Mouse (Mus musculus): ENCODE measurements around the gene Rxrb. TPM values are rescaled to one million over a fixed set of nuclear protein-coding genes. Genes with fewer than 3 reads are reported as not detected.

The Rxrb gene
- polyA plus RNA-seq, 2 experiments = 29.2 to 83.2 TPM

DNA sequence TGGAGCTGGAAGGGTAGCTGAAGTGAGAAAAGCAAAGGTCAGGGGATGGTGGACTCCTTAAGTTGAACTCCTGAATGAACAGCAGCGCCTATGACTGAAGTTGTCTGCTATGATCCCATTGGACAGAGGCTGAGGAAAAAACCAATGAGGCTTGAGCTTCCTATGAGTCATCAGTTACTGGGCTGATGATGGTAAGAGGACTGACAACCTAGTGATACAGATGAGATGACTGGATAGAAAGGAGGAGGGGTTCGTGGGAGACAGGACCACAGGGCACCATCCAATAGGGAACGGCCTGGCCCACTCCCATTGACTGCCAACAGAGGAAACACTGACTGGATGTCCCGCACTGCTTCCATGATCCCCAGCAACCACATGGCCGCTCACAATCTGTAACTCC lies 48.0 kb downstream of the Rxrb start:
- H3K9me3 ChIP-seq (ENCODE audit: control insufficient read depth, low read length) = no peaks in the 10 kb centered on the region
- DNase-seq (ENCODE audit: low spot score) (peak; percentile 68), ATAC-seq (ENCODE audit: low FRiP score, low read depth) (peak; percentile 76; the same call in 1 of the 2 replicates)
- H3K4me3 ChIP-seq (replicated peaks; ENCODE audit: low read length) = no peak overlapping the region
- H3K27ac ChIP-seq (replicated peaks; ENCODE audit: low read depth, low read length) = no peak overlapping the region
- H3K4me2 ChIP-seq (replicated peaks; ENCODE audit: low read depth, low read length, severe bottlenecking) = no peak overlapping the region
- peaks cover 19% of the 10 kb centered on the region for H3K27me3 ChIP-seq (ENCODE audit: control insufficient read depth, insufficient read depth, low read length)
- no peaks in the 10 kb centered on the region for H3K36me3 ChIP-seq (ENCODE audit: control insufficient read depth, insufficient read depth, low read length)
- no peak overlapping the region for H3K9ac ChIP-seq (ENCODE audit: low read depth, low read length, severe bottlenecking)
- H3K4me1 ChIP-seq (ENCODE audit: control insufficient read depth, insufficient read depth, low read length) = no peaks in the 10 kb centered on the region; the same call in 1 of the 2 replicates
- 23% methylated on average over 5 of the region's 5 CpGs for WGBS
- TF ChIP-seq POLR2A (IDR thresholded peaks at IDR 0.05; ENCODE audit: borderline replicate concordance, extremely low read depth, insufficient read depth, insufficient read length) = no peak

- no peak overlapping the region for H3K4me2 ChIP-seq (replicated peaks; ENCODE audit: low read depth, low read length, severe bottlenecking)
- peak overlapping the region; percentile 4; the same call in 1 of the 2 replicates for H3K9ac ChIP-seq (ENCODE audit: low read depth, low read length, severe bottlenecking)
- DNase-seq (ENCODE audit: low spot score) (no peak), ATAC-seq (ENCODE audit: low FRiP score, low read depth) (no peak)
- H3K36me3 ChIP-seq (ENCODE audit: control insufficient read depth, insufficient read depth, low read length) = no peaks in the 10 kb centered on the region
- TF ChIP-seq POLR2A (IDR thresholded peaks at IDR 0.05; ENCODE audit: borderline replicate concordance, extremely low read depth, insufficient read depth, insufficient read length) = no peak
- no peak overlapping the region for H3K27ac ChIP-seq (replicated peaks; ENCODE audit: low read depth, low read length)
- no peaks in the 10 kb centered on the region for H3K9me3 ChIP-seq (ENCODE audit: control insufficient read depth, low read length)
- H3K27me3 ChIP-seq (ENCODE audit: control insufficient read depth, insufficient read depth, low read length) = no peaks in the 10 kb centered on the region
- WGBS = 5% methylated on average over 8 of the region's 8 CpGs
- no peak overlapping the region for H3K4me3 ChIP-seq (replicated peaks; ENCODE audit: low read length)
- H3K4me1 ChIP-seq (ENCODE audit: control insufficient read depth, insufficient read depth, low read length) = no peaks in the 10 kb centered on the region
Measured at GRCm38 (mm10) chr17:34083104-34083503, 51.5 kb downstream of the Rxrb start.

DNA sequence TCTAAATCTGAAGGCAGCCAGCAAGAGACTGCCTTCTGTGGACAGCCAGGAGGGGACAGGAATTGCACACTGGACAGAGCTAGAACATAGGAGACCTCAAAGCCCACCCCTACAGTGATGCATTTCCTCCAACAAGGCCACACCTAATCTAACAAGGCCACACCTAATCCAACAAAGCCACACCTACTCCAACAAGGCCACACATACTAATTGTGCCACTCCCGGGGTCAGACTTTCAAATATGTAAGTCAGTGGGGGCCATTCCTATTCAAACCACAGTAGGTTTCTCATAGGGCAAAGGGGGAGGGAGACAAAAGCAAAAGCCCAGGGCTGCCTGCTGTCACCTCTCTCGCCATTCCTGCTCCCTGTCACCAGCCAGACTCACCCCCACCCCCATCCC lies 55.8 kb downstream of the Rxrb start:
- WGBS = 59% methylated on average over 2 of the region's 2 CpGs
- Histone ChIP-seq H3K36me3 (ENCODE audit: control insufficient read depth, insufficient read depth, low read length) (no peaks in the 10 kb centered on the region), H3K4me1 (ENCODE audit: control insufficient read depth, insufficient read depth, low read length) (no peaks in the 10 kb centered on the region), H3K27me3 (ENCODE audit: control insufficient read depth, insufficient read depth, low read length) (no peaks in the 10 kb centered on the region), H3K9ac (ENCODE audit: low read depth, low read length, severe bottlenecking) (no peak overlapping the region), H3K4me2 (replicated peaks; ENCODE audit: low read depth, low read length, severe bottlenecking) (no peak overlapping the region), H3K9me3 (ENCODE audit: control insufficient read depth, low read length) (no peaks in the 10 kb centered on the region), H3K4me3 (replicated peaks; ENCODE audit: low read length) (no peak overlapping the region), H3K27ac (replicated peaks; ENCODE audit: low read depth, low read length) (no peak overlapping the region)
- DNase-seq (ENCODE audit: low spot score) (no peak), ATAC-seq (ENCODE audit: low FRiP score, low read depth) (no peak)
- no peak for TF ChIP-seq POLR2A (IDR thresholded peaks at IDR 0.05; ENCODE audit: borderline replicate concordance, extremely low read depth, insufficient read depth, insufficient read length)

MicroRNA genes within 50 kb of the gene (microRNA counts, 519-probe panel; counts per million panel counts)
- not detected for microRNA mmu-miR-219

Small RNA genes within 50 kb of the gene (microRNA-seq; reads per million reads assigned to microRNA genes)
- gene Mir219a-1 (0.69 reads per million), gene Mir219c (not detected)

Other genes with a start within 250 kb of the Rxrb start
Only the 30 nearest of the 33 such genes appear.
- gene Rps28, start 207.2 kb upstream of the Rxrb start, polyA plus RNA-seq (2012; rRNA removed) = 1,470 and 1,488 TPM in 2 replicates
- gene Rps28, start 207.2 kb upstream of the Rxrb start, polyA plus RNA-seq (2014; fragmentation: Nextera tagmentation; extraction: Ambion mirVana) = 1,253 and 1,319 TPM in 2 replicates
- gene Ndufa7, start 207.2 kb upstream of the Rxrb start, polyA plus RNA-seq (2012; rRNA removed) = 302 and 363 TPM in 2 replicates
- 505 and 530 TPM in 2 replicates for gene Ndufa7, start 207.2 kb upstream of the Rxrb start, polyA plus RNA-seq (2014; fragmentation: Nextera tagmentation; extraction: Ambion mirVana)
- gene Cd320, start 188.7 kb upstream of the Rxrb start, polyA plus RNA-seq (2012; rRNA removed) = 42.9 and 45.9 TPM in 2 replicates
- gene Cd320, start 188.7 kb upstream of the Rxrb start, polyA plus RNA-seq (2014; fragmentation: Nextera tagmentation; extraction: Ambion mirVana) = 57.9 and 59.4 TPM in 2 replicates
- not detected in 2 replicates for gene Gm7029, start 158.0 kb upstream of the Rxrb start, polyA plus RNA-seq (2012; rRNA removed)
- not detected in 2 replicates for gene Gm7029, start 158.0 kb upstream of the Rxrb start, polyA plus RNA-seq (2014; fragmentation: Nextera tagmentation; extraction: Ambion mirVana)
- gene Kifc1, start 141.2 kb upstream of the Rxrb start, polyA plus RNA-seq (2012; rRNA removed) = 58.8 and 60.6 TPM in 2 replicates
- gene Kifc1, start 141.2 kb upstream of the Rxrb start, polyA plus RNA-seq (2014; fragmentation: Nextera tagmentation; extraction: Ambion mirVana) = 6.2 and 6.7 TPM in 2 replicates
- 0.34 and 0.49 TPM in 2 replicates for gene Platr17, start 126.7 kb upstream of the Rxrb start, polyA plus RNA-seq (2012; rRNA removed)
- gene Platr17, start 126.7 kb upstream of the Rxrb start, polyA plus RNA-seq (2014; fragmentation: Nextera tagmentation; extraction: Ambion mirVana) = 0.32 and 0.40 TPM in 2 replicates
- gene Daxx, start 122.4 kb upstream of the Rxrb start, polyA plus RNA-seq (2012; rRNA removed) = 46.1 and 53.6 TPM in 2 replicates
- 40.5 and 44.1 TPM in 2 replicates for gene Daxx, start 122.4 kb upstream of the Rxrb start, polyA plus RNA-seq (2014; fragmentation: Nextera tagmentation; extraction: Ambion mirVana)
- 18.7 and 23.8 TPM in 2 replicates for gene Tapbp, start 115.9 kb upstream of the Rxrb start, polyA plus RNA-seq (2012; rRNA removed)
- 28.9 and 30.5 TPM in 2 replicates for gene Tapbp, start 115.9 kb upstream of the Rxrb start, polyA plus RNA-seq (2014; fragmentation: Nextera tagmentation; extraction: Ambion mirVana)
- gene Zbtb22, start 115.9 kb upstream of the Rxrb start, polyA plus RNA-seq (2012; rRNA removed) = 27.9 and 34.0 TPM in 2 replicates
- gene Zbtb22, start 115.9 kb upstream of the Rxrb start, polyA plus RNA-seq (2014; fragmentation: Nextera tagmentation; extraction: Ambion mirVana) = 10.1 and 10.8 TPM in 2 replicates
- gene Rgl2, start 102.3 kb upstream of the Rxrb start, polyA plus RNA-seq (2012; rRNA removed) = 193 and 265 TPM in 2 replicates
- gene Rgl2, start 102.3 kb upstream of the Rxrb start, polyA plus RNA-seq (2014; fragmentation: Nextera tagmentation; extraction: Ambion mirVana) = 48.7 and 51.8 TPM in 2 replicates
- gene Pfdn6, start 91.5 kb upstream of the Rxrb start, polyA plus RNA-seq (2012; rRNA removed) = 53.6 and 104 TPM in 2 replicates
- gene Pfdn6, start 91.5 kb upstream of the Rxrb start, polyA plus RNA-seq (2014; fragmentation: Nextera tagmentation; extraction: Ambion mirVana) = 135 and 142 TPM in 2 replicates
- 30.5 and 30.9 TPM in 2 replicates for gene Wdr46, start 91.2 kb upstream of the Rxrb start, polyA plus RNA-seq (2012; rRNA removed)
- gene Wdr46, start 91.2 kb upstream of the Rxrb start, polyA plus RNA-seq (2014; fragmentation: Nextera tagmentation; extraction: Ambion mirVana) = 21.6 and 25.0 TPM in 2 replicates
- gene B3galt4, start 80.3 kb upstream of the Rxrb start, polyA plus RNA-seq (2012; rRNA removed) = 7.7 and 9.3 TPM in 2 replicates
- 4.0 and 6.6 TPM in 2 replicates for gene B3galt4, start 80.3 kb upstream of the Rxrb start, polyA plus RNA-seq (2014; fragmentation: Nextera tagmentation; extraction: Ambion mirVana)
- 48.8 and 62.7 TPM in 2 replicates for gene Vps52, start 76.0 kb upstream of the Rxrb start, polyA plus RNA-seq (2012; rRNA removed)
- 38.6 and 43.4 TPM in 2 replicates for gene Vps52, start 76.0 kb upstream of the Rxrb start, polyA plus RNA-seq (2014; fragmentation: Nextera tagmentation; extraction: Ambion mirVana)
- gene Rps18, start 75.8 kb upstream of the Rxrb start, polyA plus RNA-seq (2012; rRNA removed) = 1,284 and 1,402 TPM in 2 replicates
- 2,129 and 2,245 TPM in 2 replicates for gene Rps18, start 75.8 kb upstream of the Rxrb start, polyA plus RNA-seq (2014; fragmentation: Nextera tagmentation; extraction: Ambion mirVana)
- 27.0 and 31.5 TPM in 2 replicates for gene H2-K1, start 31.5 kb upstream of the Rxrb start, polyA plus RNA-seq (2012; rRNA removed)
- 17.7 and 25.5 TPM in 2 replicates for gene H2-K1, start 31.5 kb upstream of the Rxrb start, polyA plus RNA-seq (2014; fragmentation: Nextera tagmentation; extraction: Ambion mirVana)
- 54.0 and 81.7 TPM in 2 replicates for gene Ring1, start 7.1 kb upstream of the Rxrb start, polyA plus RNA-seq (2012; rRNA removed)
- gene Ring1, start 7.1 kb upstream of the Rxrb start, polyA plus RNA-seq (2014; fragmentation: Nextera tagmentation; extraction: Ambion mirVana) = 7.0 and 8.4 TPM in 2 replicates
- 104 and 109 TPM in 2 replicates for gene H2-Ke6, start 3.8 kb upstream of the Rxrb start, polyA plus RNA-seq (2012; rRNA removed)
- gene H2-Ke6, start 3.8 kb upstream of the Rxrb start, polyA plus RNA-seq (2014; fragmentation: Nextera tagmentation; extraction: Ambion mirVana) = 46.4 and 48.1 TPM in 2 replicates
- gene Slc39a7, start 130 bp upstream of the Rxrb start, polyA plus RNA-seq (2012; rRNA removed) = 197 and 283 TPM in 2 replicates
- 132 and 133 TPM in 2 replicates for gene Slc39a7, start 130 bp upstream of the Rxrb start, polyA plus RNA-seq (2014; fragmentation: Nextera tagmentation; extraction: Ambion mirVana)
- gene Col11a2, start 7.6 kb downstream of the Rxrb start, polyA plus RNA-seq (2012; rRNA removed) = 201 and 242 TPM in 2 replicates
- gene Col11a2, start 7.6 kb downstream of the Rxrb start, polyA plus RNA-seq (2014; fragmentation: Nextera tagmentation; extraction: Ambion mirVana) = 71.6 and 72.1 TPM in 2 replicates
- 1.0 and 1.7 TPM in 2 replicates for gene H2-Oa, start 60.5 kb downstream of the Rxrb start, polyA plus RNA-seq (2012; rRNA removed)
- gene H2-Oa, start 60.5 kb downstream of the Rxrb start, polyA plus RNA-seq (2014; fragmentation: Nextera tagmentation; extraction: Ambion mirVana) = 0.70 and 0.85 TPM in 2 replicates
- gene H2-DMa, start 87.7 kb downstream of the Rxrb start, polyA plus RNA-seq (2012; rRNA removed) = 13.1 and 20.2 TPM in 2 replicates
- 16.8 and 19.0 TPM in 2 replicates for gene H2-DMa, start 87.7 kb downstream of the Rxrb start, polyA plus RNA-seq (2014; fragmentation: Nextera tagmentation; extraction: Ambion mirVana)
- 197 and 217 TPM in 2 replicates for gene Brd2, start 90.8 kb downstream of the Rxrb start, polyA plus RNA-seq (2012; rRNA removed)
- gene Brd2, start 90.8 kb downstream of the Rxrb start, polyA plus RNA-seq (2014; fragmentation: Nextera tagmentation; extraction: Ambion mirVana) = 121 and 141 TPM in 2 replicates
- 0.31 and 0.54 TPM in 2 replicates for gene H2-DMb2, start 111.5 kb downstream of the Rxrb start, polyA plus RNA-seq (2012; rRNA removed)
- 0.23 and 0.36 TPM in 2 replicates for gene H2-DMb2, start 111.5 kb downstream of the Rxrb start, polyA plus RNA-seq (2014; fragmentation: Nextera tagmentation; extraction: Ambion mirVana)
- 4.2 and 6.9 TPM in 2 replicates for gene H2-DMb1, start 121.3 kb downstream of the Rxrb start, polyA plus RNA-seq (2012; rRNA removed)
- 2.4 and 2.7 TPM in 2 replicates for gene H2-DMb1, start 121.3 kb downstream of the Rxrb start, polyA plus RNA-seq (2014; fragmentation: Nextera tagmentation; extraction: Ambion mirVana)
- 11.0 and 12.1 TPM in 2 replicates for gene Tap1, start 155.7 kb downstream of the Rxrb start, polyA plus RNA-seq (2012; rRNA removed)
- gene Tap1, start 155.7 kb downstream of the Rxrb start, polyA plus RNA-seq (2014; fragmentation: Nextera tagmentation; extraction: Ambion mirVana) = 11.2 and 14.2 TPM in 2 replicates
- 2.2 and 3.7 TPM in 2 replicates for gene Psmb9, start 156.0 kb downstream of the Rxrb start, polyA plus RNA-seq (2012; rRNA removed)
- gene Psmb9, start 156.0 kb downstream of the Rxrb start, polyA plus RNA-seq (2014; fragmentation: Nextera tagmentation; extraction: Ambion mirVana) = 3.4 and 3.9 TPM in 2 replicates
- gene Psmb8, start 165.9 kb downstream of the Rxrb start, polyA plus RNA-seq (2012; rRNA removed) = 6.8 and 7.3 TPM in 2 replicates
- 9.2 and 9.4 TPM in 2 replicates for gene Psmb8, start 165.9 kb downstream of the Rxrb start, polyA plus RNA-seq (2014; fragmentation: Nextera tagmentation; extraction: Ambion mirVana)
- gene Tap2, start 171.7 kb downstream of the Rxrb start, polyA plus RNA-seq (2012; rRNA removed) = 2.9 and 3.0 TPM in 2 replicates
- gene Tap2, start 171.7 kb downstream of the Rxrb start, polyA plus RNA-seq (2014; fragmentation: Nextera tagmentation; extraction: Ambion mirVana) = 2.3 and 2.4 TPM in 2 replicates
- 0.06 and 0.23 TPM in 2 replicates for gene H2-Ob, start 207.1 kb downstream of the Rxrb start, polyA plus RNA-seq (2012; rRNA removed)
- gene H2-Ob, start 207.1 kb downstream of the Rxrb start, polyA plus RNA-seq (2014; fragmentation: Nextera tagmentation; extraction: Ambion mirVana) = 0.11 TPM in 1 of 2 replicates, not detected in the other

Data from limb, embryonic 14.5 days (tissue).